Mouse (Mus musculus) urinary bladder, postnatal 25 days (tissue): ENCODE measurements around the gene Asic2.

Source experiments
- DNase-seq: peaks from one replicate; pipeline ENCODE4 v3.0.0; 2022; ENCODE audit warnings: low spot score

The Asic2 gene

GRCm38 (mm10) chr11:81954398-81954797 lies 13.9 kb downstream of the Asic2 start:
- DNase-seq = no peak

- DNase-seq = no peak
Measured at GRCm38 (mm10) chr11:81948021-81948420, 20.2 kb downstream of the Asic2 start.

GRCm38 (mm10) chr11:81942167-81942566 lies 26.1 kb downstream of the Asic2 start:
- no peak for DNase-seq

- no peak for DNase-seq
Measured at GRCm38 (mm10) chr11:81940988-81941387, 27.3 kb downstream of the Asic2 start.

- DNase-seq = no peak
Measured at GRCm38 (mm10) chr11:81937516-81937915, 30.7 kb downstream of the Asic2 start.

GRCm38 (mm10) chr11:81926393-81926792 lies 41.9 kb downstream of the Asic2 start:
- no peak for DNase-seq

- DNase-seq = no peak
Measured at GRCm38 (mm10) chr11:81923626-81924025, 44.6 kb downstream of the Asic2 start.

- DNase-seq = no peak
Measured at GRCm38 (mm10) chr11:81923096-81923495, 45.2 kb downstream of the Asic2 start.

- no peak for DNase-seq
Measured at GRCm38 (mm10) chr11:81915501-81915900, 52.8 kb downstream of the Asic2 start.

GRCm38 (mm10) chr11:81913071-81913470 lies 55.2 kb downstream of the Asic2 start:
- no peak for DNase-seq

GRCm38 (mm10) chr11:81909397-81909894 lies 58.8 kb downstream of the Asic2 start:
- DNase-seq = no peak

- no peak for DNase-seq
Measured at GRCm38 (mm10) chr11:81908760-81909159, 59.5 kb downstream of the Asic2 start.

- no peak for DNase-seq
Measured at GRCm38 (mm10) chr11:81902318-81902717, 65.9 kb downstream of the Asic2 start.

- no peak for DNase-seq
Measured at GRCm38 (mm10) chr11:81897547-81898354, 70.5 kb downstream of the Asic2 start.

GRCm38 (mm10) chr11:81896511-81896910 lies 71.7 kb downstream of the Asic2 start:
- DNase-seq = no peak

- DNase-seq = no peak
Measured at GRCm38 (mm10) chr11:81871506-81872213, 96.6 kb downstream of the Asic2 start.

GRCm38 (mm10) chr11:81865661-81866382 lies 102.4 kb downstream of the Asic2 start:
- no peak for DNase-seq

GRCm38 (mm10) chr11:81860250-81860972 lies 107.8 kb downstream of the Asic2 start, which contains the start of gene 5530401A14Rik:
5530401A14Rik (plus strand) TSS chr11:81860673.
- no peak for DNase-seq

GRCm38 (mm10) chr11:81847773-81848490 lies 120.3 kb downstream of the Asic2 start:
- DNase-seq = no peak

GRCm38 (mm10) chr11:81845686-81846036 lies 122.6 kb downstream of the Asic2 start:
- DNase-seq = no peak

GRCm38 (mm10) chr11:81845010-81845685 lies 123.1 kb downstream of the Asic2 start:
- DNase-seq = no peak
